Mouse (Mus musculus): Measurements from ENCODE around the gene Cacna2d3. TPM values are rescaled to one million over a fixed set of nuclear protein-coding genes. Genes with fewer than 3 reads are reported as not detected.

Cacna2d3 gene
- 4.7 and 10.6 TPM in 2 replicates for polyA plus RNA-seq (2012; rRNA removed)

DNA sequence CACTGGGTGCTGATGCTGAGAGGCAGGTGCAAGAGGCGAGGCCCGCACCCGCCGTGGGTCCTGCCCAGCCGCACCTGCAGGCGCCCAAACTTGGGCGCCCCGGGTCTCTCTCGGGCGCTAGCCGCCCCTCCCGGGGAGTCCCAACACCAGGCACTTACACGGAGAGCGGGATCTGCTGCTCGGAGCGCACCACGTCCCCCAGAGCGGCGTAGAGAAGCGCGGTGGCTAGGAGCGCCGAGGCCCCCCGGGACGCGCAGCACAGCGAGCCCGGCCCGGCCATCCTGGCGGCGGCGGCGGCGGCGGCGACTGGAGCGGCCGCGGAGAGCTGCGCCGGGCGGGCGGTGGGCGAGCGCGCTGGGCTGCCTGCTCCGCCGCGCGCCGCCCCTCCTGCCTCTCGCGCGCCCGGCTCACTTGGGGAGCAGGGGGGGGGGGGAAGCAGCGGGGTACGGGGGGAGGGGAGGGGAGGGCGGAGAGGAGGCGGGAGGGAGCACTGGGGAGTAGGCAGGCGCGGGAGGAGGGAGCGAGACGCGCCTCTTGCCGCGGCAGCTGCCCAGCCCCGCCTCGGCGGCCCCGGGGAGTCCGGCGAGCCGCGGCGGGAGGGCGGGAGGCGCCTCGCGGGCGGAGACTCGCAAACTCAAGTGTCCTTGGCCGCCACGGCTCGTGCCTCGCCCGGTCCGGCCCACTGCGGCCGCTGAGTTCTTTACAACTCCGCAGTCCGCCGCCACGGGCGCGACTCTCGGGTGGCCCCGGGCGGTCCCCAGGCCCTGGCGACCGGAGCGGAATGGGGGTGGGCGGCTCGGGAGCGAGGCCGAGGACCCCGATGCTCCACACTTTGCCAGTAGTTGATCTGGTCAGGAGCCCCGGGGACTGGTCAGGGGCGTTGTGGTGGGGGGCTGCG is at the start of gene Cacna2d3:
Cacna2d3 (minus strand) TSS at position 377 of the 898 bp plus-strand sequence.
- DNase-seq (ENCODE audit: low read depth) = no peak

DNA sequence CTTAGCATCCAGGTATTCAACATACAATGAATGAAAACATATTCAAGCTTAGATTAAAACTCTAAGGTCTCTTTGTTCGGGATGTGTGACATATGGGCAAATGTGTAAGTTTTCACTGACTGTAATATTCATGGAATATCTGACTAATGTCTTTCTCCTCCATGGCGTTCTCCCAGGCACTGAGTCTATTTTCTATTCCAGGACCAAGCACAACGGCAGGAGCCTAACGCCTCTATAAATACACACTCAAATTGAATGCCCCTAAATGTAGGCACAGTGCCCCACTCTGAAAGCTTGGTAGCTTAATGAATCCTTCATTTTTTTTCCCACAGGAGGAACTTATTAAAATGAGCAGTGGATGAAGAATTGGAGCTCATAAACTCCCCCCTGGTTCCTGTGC is 47.8 kb upstream of the Cacna2d3 start:
- no peak for DNase-seq (ENCODE audit: low read depth)

DNA sequence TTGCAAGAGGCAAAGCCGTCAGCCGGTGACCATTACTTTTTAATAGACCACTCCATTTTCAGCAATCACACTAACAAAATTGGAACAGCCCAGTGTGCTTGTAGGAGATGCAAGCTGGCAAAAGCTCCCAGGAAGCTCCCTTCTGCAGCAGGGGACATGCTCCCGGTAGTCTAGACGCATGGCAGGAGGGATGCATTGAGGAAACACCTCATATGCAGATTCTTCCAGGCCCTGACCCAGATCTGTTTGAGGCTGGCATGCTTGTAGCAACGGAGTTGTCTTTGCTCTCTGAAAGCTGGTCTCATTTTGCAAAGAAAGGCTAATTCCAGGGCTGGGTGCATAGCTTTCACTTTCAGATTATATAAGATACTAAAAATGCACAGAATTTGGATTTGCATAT is 31.2 kb upstream of the Cacna2d3 start:
- no peak for DNase-seq (ENCODE audit: low read depth)

DNA sequence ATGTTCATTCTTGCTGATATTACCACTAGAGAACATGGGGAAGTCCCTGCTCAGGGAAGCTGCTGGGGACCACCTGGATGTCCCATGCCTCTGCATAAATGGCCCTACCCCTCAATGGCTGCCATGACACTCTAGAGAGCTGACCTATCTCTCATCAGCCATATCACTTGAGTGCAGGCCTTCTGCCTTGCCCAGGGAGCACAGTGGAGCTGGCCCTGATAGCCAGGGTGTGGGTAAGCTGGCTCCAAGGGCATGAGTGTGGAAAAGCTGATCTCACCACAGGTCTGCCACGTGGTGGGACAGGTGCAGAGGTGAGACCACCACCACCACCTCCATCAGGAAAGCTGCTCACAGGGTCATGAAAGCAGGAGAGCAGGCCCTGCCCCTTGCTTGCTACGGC is 17.1 kb upstream of the Cacna2d3 start:
- DNase-seq (ENCODE audit: low read depth) = no peak

DNA sequence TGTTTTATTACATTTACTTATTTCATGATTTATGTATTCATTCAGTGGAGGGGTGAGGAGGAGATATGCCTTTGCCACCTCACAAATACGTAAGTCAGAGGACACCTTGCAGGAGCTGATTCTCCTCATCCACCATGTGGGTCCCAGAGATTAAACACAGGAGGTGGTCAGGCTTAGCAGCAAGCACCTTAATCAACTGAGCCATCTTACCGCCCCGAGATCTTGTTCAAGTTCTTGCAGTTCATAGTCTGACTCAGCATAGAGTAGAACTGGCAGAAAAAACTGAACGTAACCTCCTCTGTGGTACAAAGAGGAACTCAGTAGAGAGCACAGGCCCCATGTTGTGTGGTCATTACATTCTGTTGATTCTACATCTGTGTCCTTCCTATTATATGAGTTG is 8.6 kb upstream of the Cacna2d3 start:
- DNase-seq (ENCODE audit: low read depth) = no peak

DNA sequence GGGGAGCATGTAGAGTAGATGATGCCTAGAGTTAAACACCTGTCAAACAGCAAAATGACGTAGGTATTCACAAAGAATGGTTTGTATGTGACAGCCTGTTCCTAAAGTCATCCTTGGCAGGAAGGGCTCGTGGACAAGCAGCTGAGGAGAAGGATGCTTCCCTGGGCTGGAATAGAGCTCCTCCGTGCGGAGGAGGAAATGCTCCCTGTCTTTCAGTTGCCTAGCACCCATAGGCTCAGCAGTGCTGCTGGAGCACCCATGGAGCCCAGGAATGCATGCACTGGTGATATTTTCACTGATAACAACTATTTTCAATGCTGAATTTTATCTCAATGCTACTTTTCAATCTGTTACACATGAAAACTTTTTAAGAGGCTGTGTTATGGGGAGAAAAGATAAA is 7.3 kb upstream of the Cacna2d3 start:
- DNase-seq (ENCODE audit: low read depth) = no peak

DNA sequence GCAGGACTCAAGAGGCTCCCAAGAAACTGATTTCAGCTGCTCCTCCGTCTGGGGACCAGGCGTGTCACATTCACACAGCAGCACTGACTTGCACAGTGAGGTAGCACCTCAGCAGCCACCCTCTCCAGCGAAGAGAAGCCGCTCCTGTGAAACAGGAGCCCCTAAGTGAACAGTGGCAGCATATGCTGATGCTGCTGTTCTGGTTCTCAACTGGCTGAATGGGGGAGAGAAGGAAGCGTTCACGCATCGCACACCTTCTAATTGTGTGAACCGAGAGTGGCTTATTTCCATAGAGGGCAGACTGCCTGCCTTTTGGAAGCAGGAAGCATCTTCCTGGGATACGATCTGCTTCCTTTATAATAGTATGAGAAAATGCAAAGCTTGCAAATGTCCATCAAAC is 5.9 kb upstream of the Cacna2d3 start:
- DNase-seq (ENCODE audit: low read depth) = no peak

DNA sequence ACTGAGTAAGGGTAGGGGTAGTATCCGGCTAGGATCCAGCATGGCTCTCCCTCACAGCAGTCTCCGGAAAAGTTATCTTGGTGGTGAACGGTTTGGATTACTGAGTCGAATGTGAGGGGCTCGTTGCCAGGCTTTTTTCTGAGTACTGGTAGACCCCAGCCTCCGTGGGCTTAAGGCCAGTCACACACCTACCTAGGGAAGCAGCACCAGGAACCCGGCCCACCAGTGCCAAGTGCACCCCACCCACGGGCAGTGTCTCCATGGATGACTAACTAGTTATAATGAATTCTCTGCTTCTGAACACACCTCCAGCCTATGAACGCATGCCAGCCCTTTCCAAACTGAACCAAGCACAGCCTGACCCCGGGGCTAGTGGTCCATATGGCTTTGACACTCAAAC is 1.6 kb upstream of the Cacna2d3 start:
- DNase-seq (ENCODE audit: low read depth) = no peak

DNA sequence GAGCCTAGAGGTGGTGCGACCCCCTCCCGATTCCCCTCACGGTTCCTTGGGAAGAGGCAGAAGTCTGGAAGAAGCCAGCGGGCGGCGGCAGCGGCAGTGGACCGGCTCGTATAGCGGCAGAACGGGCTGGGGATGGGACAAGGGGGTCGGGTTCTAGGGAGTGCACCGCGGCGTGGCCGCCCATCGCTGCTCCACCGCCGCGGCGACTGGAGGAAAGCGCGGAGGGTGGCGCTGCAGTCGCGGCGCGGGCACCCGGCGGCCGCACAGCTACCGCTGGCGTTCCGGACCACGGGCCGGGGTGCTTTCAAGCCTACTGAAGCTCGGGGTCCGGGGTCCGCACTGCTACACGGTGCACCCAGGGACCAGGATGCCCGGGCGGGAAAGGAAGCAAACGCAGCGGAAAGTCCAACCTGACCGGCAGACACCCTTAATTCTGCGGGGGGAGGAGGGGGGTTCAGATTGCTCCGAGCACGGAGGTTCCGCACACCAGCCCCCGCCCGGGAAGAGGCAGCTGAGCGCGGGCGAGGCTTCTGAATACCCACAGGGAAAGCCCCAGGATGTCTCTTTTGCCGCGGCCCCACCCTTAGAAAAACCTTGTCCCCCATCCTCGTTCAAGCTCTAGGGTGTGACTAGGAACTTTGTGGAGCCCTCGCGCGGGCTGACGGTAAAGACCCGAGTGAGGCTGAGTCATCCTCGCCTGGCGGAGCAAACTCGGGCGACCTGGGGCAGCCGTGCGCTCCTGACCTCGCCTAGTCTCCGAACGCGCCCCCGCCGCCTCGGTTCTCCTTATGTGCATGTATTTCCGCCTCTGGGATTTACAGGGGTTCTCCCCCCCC is 940 bp upstream of the Cacna2d3 start:
- DNase-seq (ENCODE audit: low read depth) = no peak

DNA sequence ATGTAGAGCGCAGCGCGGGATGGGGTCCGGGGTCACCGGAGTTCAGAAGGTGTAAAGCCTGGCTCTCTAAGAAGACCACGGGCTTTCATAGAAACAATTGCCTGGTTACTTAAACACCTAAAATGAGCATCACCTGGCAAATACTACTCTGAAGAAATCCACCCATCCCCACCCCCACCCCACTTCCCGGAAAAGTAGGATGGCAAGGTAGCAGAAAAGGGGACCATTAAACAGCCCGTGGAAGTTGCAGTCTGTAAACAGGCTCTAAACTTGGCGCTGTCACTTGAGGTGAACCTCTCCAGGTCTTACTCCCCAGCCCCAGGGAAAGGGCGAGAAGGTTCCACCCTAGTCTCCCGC is 555 bp downstream of the Cacna2d3 start:
- no peak for DNase-seq (ENCODE audit: low read depth)

DNA sequence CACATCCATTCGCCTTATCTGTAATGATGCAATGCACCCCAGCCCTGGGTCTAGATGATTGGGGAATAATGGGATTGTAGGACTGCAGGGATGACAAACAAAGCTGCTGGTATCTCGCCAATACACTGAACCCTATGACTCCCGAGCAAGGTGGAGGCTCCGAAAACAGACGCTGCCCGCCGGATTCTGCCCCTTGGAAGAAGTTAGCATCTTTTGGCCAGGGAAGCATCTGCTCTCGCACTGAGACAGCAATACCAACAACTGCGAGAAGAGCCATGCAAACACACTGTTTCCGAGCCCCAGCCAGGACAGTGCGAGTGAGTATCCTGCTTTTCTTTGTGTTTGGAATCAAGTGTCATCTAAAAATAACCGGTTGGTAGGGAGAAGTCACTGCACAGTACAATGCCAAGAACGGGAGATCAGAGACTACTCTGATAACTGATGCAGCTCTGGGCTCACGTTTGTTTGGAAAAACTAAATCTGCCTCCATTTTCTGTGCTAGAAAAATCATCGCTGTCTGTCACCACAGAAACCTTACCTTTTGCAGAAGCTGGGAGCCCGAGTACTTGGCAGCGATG is 1.2 kb downstream of the Cacna2d3 start:
- no peak for DNase-seq (ENCODE audit: low read depth)

DNA sequence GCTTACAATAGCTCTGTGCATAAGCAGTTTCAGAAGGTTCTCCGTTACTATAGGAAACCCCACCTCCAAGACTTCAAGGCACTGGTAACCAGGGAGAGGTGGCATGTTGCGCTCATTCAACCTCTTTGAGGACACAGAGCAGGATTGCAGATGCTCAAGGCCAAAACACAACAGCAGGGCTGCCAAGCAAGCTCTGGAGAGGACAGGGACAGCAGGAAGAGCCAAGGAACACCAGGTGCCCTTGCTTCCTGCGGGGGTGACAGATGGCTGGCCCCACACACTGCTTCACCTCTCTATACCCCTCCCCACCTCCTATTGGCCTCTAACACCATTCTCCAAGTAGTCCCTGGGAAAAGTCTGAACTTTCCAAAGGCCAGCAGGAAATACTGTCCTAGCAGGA is 9.0 kb downstream of the Cacna2d3 start:
- no peak for DNase-seq (ENCODE audit: low read depth)

DNA sequence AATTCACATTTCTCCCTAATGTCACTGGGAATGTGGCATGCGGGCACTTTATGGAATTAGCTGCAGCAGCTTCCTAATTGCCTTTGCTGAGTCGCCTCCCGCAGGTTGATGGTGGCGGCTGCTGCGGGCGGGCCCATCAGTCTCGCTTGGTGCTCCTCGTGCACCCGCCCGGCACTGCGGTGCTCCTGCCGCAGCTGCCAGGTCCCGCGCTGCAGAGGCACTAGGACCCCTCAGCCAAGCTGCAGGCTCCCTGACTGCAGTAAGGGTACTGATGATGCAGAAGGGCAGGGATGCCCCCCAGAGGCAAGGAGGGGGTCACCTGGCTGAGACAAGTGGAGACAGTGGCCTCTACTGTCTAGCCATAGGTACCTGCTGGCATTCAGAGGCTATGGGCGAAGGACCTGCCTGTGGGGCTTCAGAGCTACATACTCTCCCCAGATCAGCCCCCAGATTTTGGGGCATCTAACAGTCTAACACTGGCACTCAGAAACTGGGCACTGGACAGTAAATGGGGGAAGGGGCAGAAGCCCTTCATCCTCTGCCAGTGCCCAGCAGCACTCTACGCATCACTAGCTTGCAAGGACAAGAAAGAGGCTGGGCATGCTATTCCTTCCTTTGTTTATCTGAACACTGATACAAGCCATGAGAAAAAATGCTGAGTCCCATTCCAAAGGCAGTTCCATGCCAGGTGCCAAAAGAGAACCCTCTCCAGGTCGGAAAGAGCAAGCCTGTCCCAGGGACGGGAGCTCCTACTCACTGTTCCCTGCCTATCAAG is 13.9 kb downstream of the Cacna2d3 start:
- no peak for DNase-seq (ENCODE audit: low read depth)

DNA sequence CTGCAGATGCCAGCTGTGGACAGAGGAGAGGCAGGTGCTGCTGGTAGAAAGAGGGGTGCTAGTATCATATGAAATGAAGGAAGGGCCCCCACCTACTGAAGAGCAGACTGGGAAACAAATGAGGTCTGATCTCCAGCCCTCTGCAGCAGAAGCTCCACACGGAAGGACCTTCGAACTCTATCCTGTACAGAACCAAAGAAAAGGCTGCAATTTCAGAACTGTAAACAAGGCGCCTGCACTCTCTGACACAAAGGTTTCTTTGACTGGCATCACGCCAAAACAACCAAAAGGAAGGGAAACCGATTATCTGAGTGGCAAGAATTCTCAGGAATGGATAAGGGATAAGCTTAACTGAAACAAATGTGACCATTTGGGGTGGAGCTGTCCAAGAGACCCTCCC is 18.9 kb downstream of the Cacna2d3 start:
- DNase-seq (ENCODE audit: low read depth) = no peak

DNA sequence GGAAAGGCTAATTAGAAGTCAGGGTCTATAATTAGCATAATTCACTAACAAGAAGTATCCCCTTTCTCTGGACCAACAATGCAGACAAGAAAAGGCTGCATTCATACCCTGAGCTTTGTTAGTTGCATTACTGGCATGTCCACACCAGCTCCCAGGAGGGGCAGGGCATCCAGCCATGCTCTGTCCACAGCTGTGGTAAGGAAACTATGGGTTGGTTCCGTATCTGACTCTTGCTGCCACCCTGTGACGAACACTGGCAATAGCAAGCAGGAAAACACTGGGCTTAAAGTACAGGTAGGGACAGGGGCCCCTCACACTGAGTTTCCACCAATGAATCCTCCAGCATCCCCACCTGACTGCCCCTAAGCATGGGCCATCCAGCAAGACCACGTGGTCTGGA is 25.5 kb downstream of the Cacna2d3 start:
- no peak for DNase-seq (ENCODE audit: low read depth)

DNA sequence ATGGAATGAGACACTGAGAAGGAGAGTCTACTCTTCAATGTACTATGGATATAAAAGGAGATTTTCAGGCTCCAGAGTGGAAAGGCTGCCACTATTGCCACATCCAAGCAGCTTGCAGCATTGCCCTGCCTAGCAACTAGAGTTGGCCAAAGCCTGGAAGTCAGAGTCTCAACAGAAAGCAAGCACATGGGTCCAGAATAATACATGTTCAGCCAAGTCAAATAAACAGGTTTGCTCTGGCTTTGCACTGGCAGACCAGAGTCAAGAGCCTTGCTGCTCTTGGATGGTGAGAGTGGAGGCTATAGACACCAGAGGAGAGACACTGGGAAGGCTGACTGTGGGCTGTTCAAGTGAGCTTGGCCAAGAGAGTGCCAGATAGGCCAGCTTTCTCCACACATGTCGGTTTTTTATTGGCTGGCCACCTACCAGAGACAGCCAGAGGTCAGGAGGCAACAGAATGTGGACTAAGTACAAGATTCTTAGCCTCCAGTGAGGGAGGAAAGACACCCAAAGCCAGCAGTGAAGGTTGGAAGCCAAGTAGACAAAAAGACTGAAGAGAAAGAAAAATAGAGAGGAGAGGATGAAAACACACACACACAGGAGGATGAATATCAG is 49.1 kb downstream of the Cacna2d3 start:
- peak; percentile 58 for DNase-seq (ENCODE audit: low read depth)

DNA sequence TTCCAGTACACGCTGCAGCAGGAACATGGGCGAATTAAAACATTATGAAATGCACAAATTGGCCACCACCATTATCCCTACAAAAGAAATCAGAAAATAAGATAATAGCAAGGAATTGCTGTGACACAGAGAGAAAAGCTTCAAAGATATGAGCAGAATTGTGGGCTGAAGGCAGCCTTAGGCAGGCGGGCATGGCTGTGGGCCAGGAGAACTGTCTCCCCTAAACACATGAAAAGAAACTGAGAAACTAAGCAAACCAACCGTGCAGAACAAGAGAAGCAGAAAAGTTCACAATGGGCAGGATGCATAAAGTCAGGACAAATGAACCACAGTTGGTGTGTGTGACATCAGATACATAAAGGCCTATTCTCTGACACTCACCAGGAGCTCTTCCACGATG is 51.8 kb downstream of the Cacna2d3 start:
- DNase-seq (ENCODE audit: low read depth) = no peak

DNA sequence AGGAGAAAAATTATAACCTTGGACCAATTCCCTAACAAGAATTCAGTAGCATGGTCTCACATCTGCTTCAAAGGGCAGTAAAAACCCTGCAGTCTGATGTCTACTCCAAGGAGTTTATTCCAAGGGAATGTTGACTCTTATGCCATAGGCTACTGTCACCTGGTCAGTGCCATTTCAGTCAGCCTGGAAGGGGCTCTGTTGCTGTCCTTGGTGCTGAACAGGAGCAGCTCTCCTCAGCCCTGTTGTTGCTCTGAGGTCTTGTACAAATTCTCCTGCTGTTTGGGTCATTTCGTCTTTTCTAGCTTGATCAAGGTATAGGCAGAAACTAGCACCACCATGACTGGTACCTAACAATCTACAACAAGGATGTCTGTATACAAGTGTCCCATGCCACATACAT is 64.7 kb downstream of the Cacna2d3 start:
- DNase-seq (ENCODE audit: low read depth) = no peak

DNA sequence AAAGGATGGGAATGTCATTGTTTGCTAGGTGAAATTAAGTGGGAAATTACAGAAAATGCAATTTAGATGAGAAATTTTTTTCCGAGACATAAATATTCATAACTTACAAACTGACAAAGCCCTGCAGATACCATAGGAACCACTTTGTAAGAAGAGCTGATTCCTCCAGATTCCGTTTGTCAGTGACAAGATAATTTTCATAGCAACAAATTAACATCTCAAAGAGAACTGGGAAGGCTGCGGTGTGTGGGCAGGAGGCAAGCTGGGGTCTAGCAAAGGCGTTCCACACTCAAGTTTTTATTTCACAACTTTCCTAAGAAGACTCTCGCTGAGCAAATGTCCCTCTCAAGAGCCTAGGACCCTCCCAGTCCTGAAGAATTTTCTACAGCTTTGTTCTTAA is 71.1 kb downstream of the Cacna2d3 start:
- no peak for DNase-seq (ENCODE audit: low read depth)

DNA sequence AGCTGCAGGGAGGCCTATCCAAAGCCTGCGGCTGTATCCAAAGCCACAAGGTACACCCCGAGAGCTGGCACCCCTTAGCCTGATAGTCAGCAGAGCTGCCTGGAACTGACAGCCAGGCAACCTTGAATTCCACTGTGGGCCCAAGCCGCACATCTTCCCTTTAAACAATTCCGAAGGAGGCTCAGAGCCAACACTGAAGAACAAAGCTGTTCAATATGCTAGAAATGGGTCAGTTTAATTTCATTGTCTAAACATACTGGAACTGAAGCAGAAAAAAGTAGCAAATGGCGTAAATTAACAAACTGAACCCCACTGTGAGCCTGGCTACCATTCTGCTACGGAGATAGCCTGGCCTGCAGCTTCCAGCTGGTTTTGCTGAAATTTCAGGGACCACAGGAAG is 72.9 kb downstream of the Cacna2d3 start:
- no peak for DNase-seq (ENCODE audit: low read depth)

DNA sequence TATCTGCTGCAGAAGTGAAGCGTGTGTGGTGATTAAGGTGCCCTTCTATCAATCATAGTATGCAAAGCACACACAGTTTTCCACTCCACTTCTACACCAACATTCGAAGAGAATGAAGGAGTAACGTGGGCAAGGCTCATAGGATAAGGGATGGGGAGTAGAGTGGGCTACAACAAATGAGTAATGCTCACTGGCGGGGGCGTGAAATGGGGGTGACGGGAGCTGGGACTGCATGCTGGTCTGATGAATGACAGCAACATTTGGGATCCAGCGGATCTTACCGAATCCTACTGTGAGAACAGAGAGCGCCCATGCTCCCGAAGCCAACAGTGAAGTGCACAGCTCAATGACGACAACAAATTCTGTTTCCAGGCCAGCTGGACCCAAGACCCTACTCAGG is 76.2 kb downstream of the Cacna2d3 start:
- DNase-seq (ENCODE audit: low read depth) = no peak

DNA sequence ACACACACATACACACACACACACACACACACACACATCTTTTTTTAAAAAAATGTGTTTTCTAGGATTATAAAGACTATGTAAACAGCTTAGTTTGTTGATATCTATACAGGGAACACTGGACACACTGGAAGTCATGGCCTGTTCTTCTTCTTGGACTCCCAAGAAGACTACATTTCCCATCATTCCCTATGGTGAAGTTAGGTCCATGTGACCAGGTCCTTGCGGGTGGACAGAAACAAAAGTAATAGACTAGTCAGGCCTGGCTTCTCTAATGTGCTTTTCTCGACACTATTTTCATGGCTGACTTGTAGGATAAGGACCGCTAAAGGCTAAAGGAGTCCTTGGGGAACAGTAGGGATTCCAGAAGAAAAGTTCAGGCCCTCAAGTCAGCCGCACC is 78.4 kb downstream of the Cacna2d3 start:
- DNase-seq (ENCODE audit: low read depth) = no peak
